Mouse (Mus musculus): ENCODE measurements around the gene Tmem140.

- no peak for TF ChIP-seq CEBPB (IDR thresholded peaks at IDR 0.05; ENCODE audit: low read depth)
- no peak for TF ChIP-seq MAX (IDR thresholded peaks at IDR 0.05)
- TF ChIP-seq CTCF (IDR thresholded peaks at IDR 0.05; ENCODE audit: control insufficient read depth, insufficient read depth, insufficient read length): no peak
- TF ChIP-seq USF1 (IDR thresholded peaks at IDR 0.05; ENCODE audit: low read depth): no peak
- TF ChIP-seq MYOD1 (IDR thresholded peaks at IDR 0.05; ENCODE audit: control insufficient read depth, insufficient read length, low read depth): no peak
- TF ChIP-seq MYOG (IDR thresholded peaks at IDR 0.05; ENCODE audit: control insufficient read depth, extremely low read depth, insufficient read length): no peak
- no peak for TF ChIP-seq FOSL1 (IDR thresholded peaks at IDR 0.05; ENCODE audit: insufficient read depth, low read length, poor library complexity, severe bottlenecking)
Measured at GRCm38 (mm10) chr6:34902578-34902977, 39.6 kb downstream of the Tmem140 start.

All from C2C12 (cell line).